Mouse (Mus musculus): ENCODE data around the gene Lgals9.

GRCm38 (mm10) chr11:78952467-78952866 lies 32.3 kb downstream of the Lgals9 start:
- TF ChIP-seq POLR2A (IDR thresholded peaks at IDR 0.05; ENCODE audit: extremely low read depth, insufficient read depth, low read length) (no peak), CTCF (IDR thresholded peaks at IDR 0.05; ENCODE audit: low read depth, low read length) (no peak)
